Mouse (Mus musculus) embryonic stem cell, embryonic (primary cell): ENCODE data around the gene Tigd2.

Source experiments
- CTCF ChIA-PET, 4 experiments: fragments of 300-600 bp in 2 of 4; fragments of 350-600 bp in 2 of 4; sonication (Branson Sonifier 250); formaldehyde crosslinking; loops; one replicate each; lab custom pipeline; 2022; ENCODE audit warnings: inconsistent platforms in 2 of 4; lab: Charles Lee
- POLR2A ChIA-PET, 4 experiments: fragments of 300-600 bp in 2 of 4; fragments of 350-600 bp in 2 of 4; sonication (Branson Sonifier 250); formaldehyde crosslinking; loops; one replicate each; lab custom pipeline; 2022; ENCODE audit warnings: antibody characterized with exemption in 4 of 4, inconsistent platforms in 1 of 4; lab: Charles Lee

Tigd2 gene

GRCm38 (mm10) chr6:59208685-59209298 is at the start of gene Tigd2:
Gene Tigd2 (plus strand): TSS chr6:59208870.
- CTCF ChIA-PET = interaction anchor here in 3 of 4 experiments (0.5 to 1.5 kb wide), 8 partner anchors 10 to 1243 kb away, joined by 3 to 5 read pairs (median 3); partner anchors contain the start of gene Fam13a (in 1 of the 3)
- POLR2A ChIA-PET = interaction anchor here in 3 of 4 experiments (0.6 to 5.8 kb wide), 17 partner anchors 12 to 662 kb away, joined by 3 to 110 read pairs (median 4); partner anchors contain the start of gene Herc3 (in 1 of the 3)

DNA sequence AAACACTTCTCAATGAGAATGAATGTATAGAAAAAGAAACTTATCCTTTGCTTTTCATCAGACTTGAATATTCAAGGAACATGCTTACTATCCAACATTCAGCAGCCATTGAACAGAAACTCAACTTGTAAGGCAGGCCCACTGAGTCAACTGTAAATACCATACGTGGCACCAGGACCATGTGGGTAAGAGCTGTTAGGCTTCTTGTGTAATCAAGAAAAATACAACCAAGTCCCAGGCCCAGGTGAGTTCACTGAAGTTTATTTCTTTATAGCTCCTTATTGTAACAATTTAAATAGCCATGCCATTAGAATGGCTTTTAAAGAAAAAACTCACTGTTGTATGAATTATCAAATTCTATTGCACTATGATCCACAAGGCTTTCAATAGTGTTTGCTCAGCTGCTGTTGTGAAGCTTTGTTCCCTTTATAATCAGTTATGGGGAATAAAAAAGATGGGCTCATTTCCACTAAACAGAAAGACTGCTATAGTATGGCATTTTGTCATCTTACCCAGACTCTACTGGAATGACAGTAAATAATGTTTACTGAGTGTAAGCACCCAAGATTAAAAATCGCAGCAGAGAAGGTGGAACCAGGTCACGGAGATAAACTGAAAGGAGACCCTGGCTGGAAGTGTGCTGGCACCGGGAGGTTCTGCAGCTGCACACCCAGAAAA is 46.7 kb upstream of the Tigd2 start:
- CTCF ChIA-PET = no interaction called here
- POLR2A ChIA-PET = interaction anchor here in 1 of 4 experiments (1.0 kb wide), 1 partner anchor 75 kb away, joined by 3 read pairs; no protein-coding TSS in a partner anchor

DNA sequence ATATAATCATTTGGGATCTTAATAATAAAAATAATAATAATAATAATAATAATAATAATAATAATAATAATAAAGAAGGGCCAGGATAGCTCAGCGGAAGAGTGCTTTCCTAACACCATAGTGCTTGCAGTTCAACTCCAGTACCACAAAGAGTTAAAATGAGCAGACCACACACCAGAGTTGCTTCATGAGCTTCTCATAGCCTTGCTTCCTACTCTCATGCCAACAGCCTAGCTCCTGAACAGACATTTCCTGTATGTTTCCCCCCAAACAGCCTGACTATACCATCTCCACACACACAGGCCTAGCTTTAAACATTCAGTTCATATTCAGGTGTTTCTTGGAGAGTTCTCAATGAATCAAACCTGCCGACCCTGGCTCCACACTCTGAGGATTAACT is 45.8 kb upstream of the Tigd2 start:
- ChIA-PET CTCF (no interaction called here), POLR2A (interaction anchor here in 1 of 4 experiments (1.0 kb wide), 1 partner anchor 76 kb away, joined by 3 read pairs; no protein-coding TSS in a partner anchor)

DNA sequence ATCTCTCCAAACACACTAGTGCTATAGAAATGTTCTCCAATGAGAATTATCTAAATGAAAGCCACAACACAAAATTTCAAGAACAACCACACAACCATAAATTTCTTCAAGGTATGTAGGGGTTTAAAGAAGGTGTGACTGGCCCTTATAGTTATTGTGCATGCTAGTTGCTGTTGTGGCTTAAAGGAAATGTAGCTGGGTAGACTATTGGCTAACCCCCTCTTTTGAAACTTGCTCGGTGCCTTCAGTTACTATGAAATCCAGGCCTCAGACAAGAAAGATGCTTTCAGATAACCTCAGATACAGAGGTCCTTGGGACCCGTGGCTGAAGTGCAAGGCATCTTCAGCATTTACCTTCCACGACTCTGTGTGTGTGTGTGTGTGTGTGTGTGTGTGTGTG is 45.3 kb upstream of the Tigd2 start:
- ChIA-PET CTCF (no interaction called here), POLR2A (no interaction called here)

DNA sequence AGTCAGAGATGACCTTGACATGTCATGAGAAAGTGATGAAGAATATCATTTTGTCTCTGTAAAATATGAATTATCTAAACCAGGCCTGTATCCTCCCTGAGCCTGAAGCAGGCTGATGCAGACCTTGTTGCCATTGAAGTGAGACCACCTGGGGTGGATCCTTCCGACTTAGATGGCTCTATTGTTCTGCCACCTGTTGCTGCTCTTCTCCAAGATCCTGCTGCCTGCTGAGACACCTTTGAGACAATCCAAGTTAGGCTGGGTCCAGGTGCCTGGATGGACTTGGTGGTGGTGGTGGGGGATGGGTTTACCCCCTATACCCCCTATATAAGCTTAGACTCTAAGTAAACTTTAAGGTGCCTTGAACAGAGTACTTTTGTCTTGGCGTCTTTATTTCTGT is 39.7 kb upstream of the Tigd2 start:
- ChIA-PET POLR2A (interaction anchor here in 1 of 4 experiments (0.6 kb wide), 1 partner anchor 16 kb away, joined by 3 read pairs; no protein-coding TSS in a partner anchor), CTCF (no interaction called here)

DNA sequence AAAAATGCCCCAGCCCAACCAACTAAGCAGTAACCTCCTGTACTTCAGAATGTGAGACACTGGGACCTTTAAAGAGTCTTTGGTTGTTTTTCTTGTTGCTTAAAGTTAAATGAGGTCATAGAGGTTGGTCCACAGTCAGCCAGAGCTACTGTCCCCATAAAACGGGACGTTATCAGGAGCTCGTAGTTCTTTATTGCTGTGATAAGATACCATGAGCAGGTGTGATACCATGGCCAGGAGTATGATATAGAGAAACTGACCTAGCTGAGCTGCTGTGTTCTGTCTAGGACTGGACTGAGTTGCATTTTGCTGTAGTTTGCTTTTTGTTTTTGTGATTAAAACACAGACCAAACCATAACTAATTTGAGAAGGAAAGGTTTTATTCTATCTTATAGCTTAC is 37.4 kb upstream of the Tigd2 start:
- ChIA-PET POLR2A (no interaction called here), CTCF (no interaction called here)

DNA sequence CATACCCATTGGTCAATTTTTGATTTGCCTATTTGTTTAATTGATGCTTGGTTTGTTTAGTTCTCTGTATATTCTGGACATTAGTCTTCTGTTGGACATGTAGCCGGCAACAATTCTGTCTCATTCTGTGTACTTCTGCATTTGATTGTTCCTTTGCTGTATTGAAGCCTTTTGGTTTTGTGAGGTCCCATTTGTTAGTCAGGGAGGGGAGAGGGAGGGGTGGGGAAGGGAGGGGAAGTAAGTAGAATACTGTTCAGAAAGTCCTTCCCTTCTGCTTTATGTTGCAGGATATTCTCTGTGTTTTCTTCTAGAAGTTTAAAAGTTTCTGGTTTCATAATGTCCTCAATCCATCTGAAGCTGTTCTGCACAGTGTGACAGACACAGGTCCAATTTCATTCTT is 34.7 kb upstream of the Tigd2 start:
- POLR2A ChIA-PET = interaction anchor here in 1 of 4 experiments (2.7 kb wide), 1 partner anchor 22 kb away, joined by 7 read pairs; no protein-coding TSS in a partner anchor
- CTCF ChIA-PET = interaction anchor here in 1 of 4 experiments (0.7 kb wide), 1 partner anchor 170 kb away, joined by 3 read pairs; no protein-coding TSS in a partner anchor

- ChIA-PET CTCF (no interaction called here), POLR2A (no interaction called here)
Measured at GRCm38 (mm10) chr6:59178051-59178450, 30.6 kb upstream of the Tigd2 start.

DNA sequence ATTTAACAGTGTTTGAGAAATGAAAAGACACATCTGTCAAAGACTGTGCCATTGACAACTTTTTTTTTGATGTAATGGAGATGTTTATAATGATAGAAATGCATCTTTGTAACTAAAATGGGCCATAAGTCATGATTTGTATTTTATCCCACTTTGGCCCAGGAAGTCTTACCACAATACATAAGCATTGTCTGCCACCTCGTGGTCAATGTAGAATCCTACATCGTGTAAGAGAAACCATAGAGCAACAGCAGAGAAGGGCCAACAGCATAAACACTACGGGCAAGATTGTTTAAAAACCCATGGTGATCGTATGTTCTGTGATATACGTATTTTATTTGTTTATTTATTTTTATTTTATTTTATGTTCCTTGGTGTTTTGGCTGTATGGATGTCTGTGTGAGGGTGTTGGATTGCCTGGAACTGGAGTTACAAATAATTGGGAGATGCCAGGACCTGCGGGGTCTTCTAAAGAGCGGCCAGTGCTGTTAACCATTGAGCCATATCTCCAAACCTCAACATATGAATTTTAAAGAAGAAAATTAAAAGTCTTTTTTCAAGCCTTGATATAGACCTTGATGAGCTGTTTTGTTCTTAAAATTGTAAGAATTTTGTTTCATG is 28.2 kb upstream of the Tigd2 start:
- CTCF ChIA-PET = interaction anchor here in 2 of 4 experiments (0.7 kb wide), 2 partner anchors 13 to 1608 kb away, joined by 4 to 6 read pairs; no protein-coding TSS in a partner anchor
- POLR2A ChIA-PET = interaction anchor here in 1 of 4 experiments (1.7 to 2.2 kb wide), 2 partner anchors 15 to 16 kb away, joined by 4 to 5 read pairs; no protein-coding TSS in a partner anchor

GRCm38 (mm10) chr6:59185010-59185699 is 23.5 kb upstream of the Tigd2 start:
- ChIA-PET POLR2A (interaction anchor here in 3 of 4 experiments (1.1 to 2.6 kb wide), 5 partner anchors 10 to 24 kb away, joined by 3 to 11 read pairs (median 4); partner anchors contain the start of gene Tigd2 (in 2 of the 3)), CTCF (interaction anchor here in 1 of 4 experiments (0.6 kb wide), 1 partner anchor 247 kb away, joined by 3 read pairs; no protein-coding TSS in a partner anchor)

DNA sequence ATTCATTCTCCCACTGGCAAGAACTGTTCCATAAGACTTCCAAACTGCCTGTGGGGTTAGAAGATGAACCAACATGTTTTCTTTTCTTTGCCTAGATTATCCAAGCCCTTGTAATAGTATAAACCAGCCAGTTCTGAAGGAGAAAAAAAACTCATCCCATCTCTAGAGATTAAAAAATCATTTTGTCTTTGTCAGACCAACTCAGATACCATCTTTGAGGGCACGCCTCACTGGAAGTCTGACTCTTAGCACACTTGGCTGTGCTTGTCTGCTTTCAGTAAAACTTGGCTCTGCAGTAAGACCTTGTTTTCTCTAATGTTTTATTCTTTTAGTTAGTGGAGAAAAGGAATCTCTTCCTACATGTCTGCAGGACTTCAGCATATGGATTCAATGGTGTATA is 18.7 kb upstream of the Tigd2 start:
- POLR2A ChIA-PET = no interaction called here
- CTCF ChIA-PET = no interaction called here

DNA sequence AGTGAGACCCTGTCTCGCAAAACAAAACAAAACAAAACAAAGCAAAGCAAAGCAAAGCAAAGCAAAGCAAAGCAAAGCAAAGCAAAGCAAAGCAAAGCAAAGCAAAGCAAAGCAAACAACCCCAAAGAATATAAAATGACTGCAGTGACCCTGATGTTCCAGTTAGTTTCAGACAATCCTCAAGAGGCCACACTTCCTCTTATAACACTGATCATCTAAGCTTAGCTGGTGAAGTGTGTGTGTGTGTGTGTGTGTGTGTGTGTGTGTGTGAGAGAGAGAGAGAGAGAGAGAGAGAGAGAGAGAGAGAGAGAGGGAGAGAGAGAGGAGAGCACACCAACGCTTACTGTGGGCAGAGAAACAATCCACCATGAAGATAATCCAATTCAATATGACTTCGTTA is 14.2 kb upstream of the Tigd2 start:
- CTCF ChIA-PET = interaction anchor here in 1 of 4 experiments (1.9 kb wide), 1 partner anchor 14 kb away, joined by 5 read pairs; the partner anchor contains the start of gene Tigd2
- POLR2A ChIA-PET = interaction anchor here in 3 of 4 experiments (0.7 to 6.4 kb wide), 7 partner anchors 9 to 171 kb away, joined by 3 to 110 read pairs (median 11); partner anchors contain the start of gene Tigd2 (in 3 of the 3)

DNA sequence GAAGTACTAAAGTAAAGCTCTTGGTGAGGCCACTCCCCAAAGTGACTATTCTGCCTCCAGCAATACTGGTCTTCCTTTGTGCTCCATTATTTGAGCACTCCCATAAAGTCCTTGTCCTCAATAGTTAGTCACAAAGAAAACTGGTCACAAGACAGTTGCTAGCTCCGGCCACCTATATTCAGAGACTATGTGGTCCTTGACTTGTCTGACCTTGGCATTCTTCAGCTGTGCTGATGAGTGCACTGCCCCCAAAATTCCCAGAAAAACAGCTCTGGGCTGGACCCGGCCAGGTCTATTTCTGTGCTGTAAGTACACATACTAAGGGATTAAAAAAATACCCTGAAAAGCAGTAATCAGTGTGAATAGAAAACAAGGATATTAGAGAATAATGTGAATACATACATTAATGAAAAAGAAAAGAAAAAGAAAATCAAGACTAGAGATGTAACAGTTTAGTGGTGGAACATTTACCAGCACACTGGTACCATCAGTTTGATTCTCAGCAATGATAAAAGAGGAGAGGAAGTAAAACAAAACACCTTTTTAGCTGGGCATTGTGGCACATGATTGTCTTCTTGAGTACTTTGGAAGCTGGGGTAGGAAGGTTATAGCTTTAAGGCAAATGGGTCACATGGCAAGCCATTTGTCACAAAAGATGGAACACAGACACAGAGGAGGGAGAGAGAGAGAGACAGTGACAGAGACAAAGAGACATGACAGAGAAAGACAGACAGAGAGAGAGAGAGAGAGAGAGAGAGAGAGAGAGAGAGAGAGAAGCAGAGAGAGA is 12.6 kb upstream of the Tigd2 start:
- ChIA-PET CTCF (interaction anchor here in 2 of 4 experiments (0.6 to 1.9 kb wide), 3 partner anchors 11 to 126 kb away, joined by 3 to 5 read pairs (median 4); partner anchors contain the start of gene Tigd2 (in 1 of the 2)), POLR2A (interaction anchor here (0.5 to 6.4 kb wide), 19 partner anchors 8 to 612 kb away, joined by 3 to 110 read pairs (median 5); partner anchors contain the start of genes Tigd2 (in 3 of the 4) and Herc3 (in 1 of the 4))

- CTCF ChIA-PET = interaction anchor here in 2 of 4 experiments (0.6 to 0.7 kb wide), 3 partner anchors 10 to 129 kb away, joined by 3 to 4 read pairs (median 3); no protein-coding TSS in a partner anchor
- POLR2A ChIA-PET = interaction anchor here (0.6 to 6.4 kb wide), 13 partner anchors 9 to 365 kb away, joined by 3 to 110 read pairs (median 9); partner anchors contain the start of genes Tigd2 (in 3 of the 4) and Herc3 (in 1 of the 4)
Measured at GRCm38 (mm10) chr6:59196746-59197145, 11.9 kb upstream of the Tigd2 start.

DNA sequence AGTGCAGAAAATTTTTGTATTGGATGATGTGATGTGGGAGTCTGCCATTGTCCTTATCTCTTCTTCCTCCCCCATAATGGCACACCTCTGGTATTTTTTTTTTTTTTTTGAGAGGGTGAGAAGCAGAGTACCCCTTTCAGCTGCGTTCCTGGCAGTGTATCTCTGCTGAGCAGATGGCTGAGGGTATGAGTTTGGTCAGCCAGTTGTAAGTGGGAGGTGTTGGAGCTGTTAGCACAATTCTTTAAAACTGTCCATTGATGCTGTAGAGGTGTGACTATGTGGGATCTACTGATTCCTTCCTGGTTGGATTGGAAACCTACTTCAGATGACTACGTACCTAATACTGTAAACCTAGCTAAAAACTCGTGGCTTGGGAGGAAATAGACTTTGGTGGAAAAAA is 10.3 kb upstream of the Tigd2 start:
- POLR2A ChIA-PET = interaction anchor here in 3 of 4 experiments (0.5 to 6.4 kb wide), 6 partner anchors 11 to 398 kb away, joined by 3 to 110 read pairs (median 16); partner anchors contain the start of genes Tigd2 (in 3 of the 3) and Herc3 (in 1 of the 3)
- CTCF ChIA-PET = interaction anchor here in 1 of 4 experiments (1.1 kb wide), 1 partner anchor 10 kb away, joined by 3 read pairs; the partner anchor contains the start of gene Tigd2

GRCm38 (mm10) chr6:59199021-59199420 is 9.6 kb upstream of the Tigd2 start:
- ChIA-PET POLR2A (interaction anchor here in 3 of 4 experiments (0.5 to 6.4 kb wide), 7 partner anchors 10 to 604 kb away, joined by 3 to 110 read pairs (median 4); partner anchors contain the start of genes Tigd2 (in 3 of the 3) and Herc3 (in 1 of the 3)), CTCF (interaction anchor here in 1 of 4 experiments (1.1 kb wide), 1 partner anchor 10 kb away, joined by 3 read pairs; the partner anchor contains the start of gene Tigd2)
